Mouse (Mus musculus) forebrain, postnatal 0 days (tissue): ENCODE measurements around the gene Mydgf. TPM values are rescaled to one million over a fixed set of nuclear protein-coding genes. Genes with fewer than 3 reads are reported as not detected.

Source experiments
- ATAC-seq: fragments of 200-750 bp; cut with Nextera tagmentation; 2 replicates; pipeline ENCODE4 v1.8.0; 2017; ENCODE audit warnings: mild to moderate bottlenecking, moderate library complexity
- DNase-seq: peaks from one replicate; pipeline ENCODE4 v3.0.0-alpha.2; 2015
- H3K27ac ChIP-seq: fragments of 300-500 bp; sonication (generic); 2 replicates; pipeline ENCODE4 v1.5.1; 2014; ENCODE audit warnings: low read depth, mild to moderate bottlenecking, antibody characterized with exemption, low read length, moderate library complexity, mixed read lengths
- H3K27me3 ChIP-seq: fragments of 300-500 bp; sonication (generic); 2 replicates; pipeline ENCODE4 v1.6.1; 2014; ENCODE audit warnings: mild to moderate bottlenecking, low read length, mixed read lengths; ENCODE audit not compliant: insufficient read depth
- H3K36me3 ChIP-seq: fragments of 300-500 bp; sonication (generic); 2 replicates; pipeline ENCODE4 v1.6.1; 2014; ENCODE audit warnings: mild to moderate bottlenecking, moderate library complexity; ENCODE audit not compliant: insufficient read depth
- H3K4me1 ChIP-seq: fragments of 300-500 bp; sonication (generic); 2 replicates; pipeline ENCODE4 v1.6.1; 2014; ENCODE audit warnings: antibody characterized with exemption; ENCODE audit not compliant: insufficient read depth
- H3K4me2 ChIP-seq: fragments of 300-500 bp; sonication (generic); 2 replicates; pipeline ENCODE4 v1.6.1; 2014; ENCODE audit warnings: low read depth, mild to moderate bottlenecking, moderate library complexity
- H3K4me3 ChIP-seq: fragments of 300-500 bp; sonication (generic); 2 replicates; pipeline ENCODE4 v1.5.1; 2014; ENCODE audit warnings: low read depth, low read length, mixed read lengths
- H3K9ac ChIP-seq: fragments of 300-500 bp; sonication (generic); 2 replicates; pipeline ENCODE4 v1.6.1; 2014; ENCODE audit warnings: mild to moderate bottlenecking
- H3K9me3 ChIP-seq: fragments of 300-500 bp; sonication (generic); 2 replicates; pipeline ENCODE4 v1.6.1; 2016; ENCODE audit warnings: low read length
- CTCF ChIP-seq: sonication (generic); IDR thresholded peaks from 2 replicates; pipeline ENCODE4 v1.5.1; 2016; ENCODE audit warnings: antibody characterized with exemption, control low read depth, low read depth
- WGBS: fragments of 180-500 bp; shearing (Covaris S2); extraction: QIAGEN DNeasy Blood & Tissue Kit; methylation state at CpG from one replicate; pipeline ENCODE4 v1.1.7; 2014; 5-methylcytosine and 5-hydroxymethylcytosine counted together
- polyA plus RNA-seq: library from polyadenylated mRNA; unstranded; fragments of >200 nt; fragmentation: Nextera tagmentation; extraction: Ambion mirVana; gene quantifications from 2 replicates; pipeline ENCODE4 v1.2.1, GENCODE M21; 2015
- total RNA-seq: library from RNA; depleted of rRNA; stranded (reverse); fragments of >200 nt; gene quantifications from 2 replicates; pipeline ENCODE4 v1.2.3, GENCODE M21; 2014; rRNA removed

The Mydgf gene
- total RNA-seq (52.3 and 65.1 TPM in 2 replicates), polyA plus RNA-seq (65.7 and 75.0 TPM in 2 replicates)

DNA sequence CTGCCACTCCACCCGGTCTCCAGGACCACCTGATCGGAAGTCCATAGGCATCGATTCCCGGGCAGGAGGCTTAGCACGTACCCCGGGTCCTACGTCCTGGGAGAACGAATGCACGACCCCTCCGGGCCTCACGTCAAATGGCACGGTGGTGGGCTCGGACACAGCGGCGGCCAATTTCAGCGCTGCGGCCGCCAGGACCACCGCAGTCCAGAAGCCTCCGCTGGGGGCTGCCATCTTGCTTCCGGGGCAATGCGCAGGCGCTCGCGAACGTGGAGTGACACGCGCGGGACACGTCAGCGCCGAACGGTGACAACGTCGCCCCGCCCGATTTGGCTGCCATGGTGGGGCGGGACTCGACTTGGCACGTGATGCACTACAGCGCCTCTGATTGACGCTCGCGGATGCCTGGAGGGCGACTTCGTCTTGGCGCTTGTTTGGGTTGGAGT lies at the start of gene Mydgf:
Gene Mydgf, minus strand, starts transcription at position 263 of the 446 bp plus-strand sequence.
- H3K9me3 ChIP-seq = no peaks in the 10 kb centered on the region
- peaks cover 9% of the 10 kb centered on the region for H3K4me1 ChIP-seq
- DNase-seq = peak; percentile 98
- WGBS = 1% methylated on average over 47 of the region's 47 CpGs
- ATAC-seq = peak; percentile 99
- H3K36me3 ChIP-seq = peaks cover 48% of the 10 kb centered on the region
- H3K9ac ChIP-seq = peak within 1 kb of the TSS; percentile 75
- peak; percentile 35 for TF ChIP-seq CTCF
- no peaks in the 10 kb centered on the region for H3K27me3 ChIP-seq
- peak within 1 kb of the TSS; percentile 64 for H3K27ac ChIP-seq
- H3K4me2 ChIP-seq = peak within 1 kb of the TSS; percentile 91
- peak within 1 kb of the TSS; percentile 89 for H3K4me3 ChIP-seq

DNA sequence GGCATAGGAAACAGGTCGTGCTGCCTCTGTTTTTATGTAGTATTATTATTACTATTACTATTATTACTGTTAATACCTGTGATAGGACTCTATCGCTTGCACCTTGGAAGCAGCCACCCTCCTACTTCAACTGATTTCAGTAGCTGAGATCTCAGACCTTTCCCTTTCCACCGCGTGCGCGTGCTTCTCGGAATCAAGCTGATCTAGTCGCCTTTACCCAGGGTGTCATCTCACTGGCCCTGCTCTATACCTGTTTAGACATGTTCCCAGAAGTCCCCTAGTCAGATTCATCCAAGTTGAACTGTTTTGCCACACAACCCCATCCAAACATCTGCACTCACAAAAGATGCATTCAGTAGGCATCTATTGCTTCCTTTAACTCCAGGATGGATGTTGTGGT lies 49.7 kb upstream of the Mydgf start:
- no peaks in the 10 kb centered on the region for H3K36me3 ChIP-seq
- peaks cover 6% of the 10 kb centered on the region; the same call in 1 of the 2 replicates for H3K4me1 ChIP-seq
- DNase-seq (no peak), ATAC-seq (no peak; the same call in 1 of the 2 replicates)
- no peak overlapping the region for H3K9ac ChIP-seq
- peak overlapping the region; percentile 49 for H3K4me2 ChIP-seq
- no peak overlapping the region for H3K4me3 ChIP-seq
- peak overlapping the region; percentile 47; the same call in 1 of the 2 replicates for H3K27ac ChIP-seq
- no peaks in the 10 kb centered on the region for H3K27me3 ChIP-seq
- TF ChIP-seq CTCF = no peak
- 50% methylated on average over 8 of the region's 8 CpGs for whole genome bisulfite sequencing
- no peaks in the 10 kb centered on the region for H3K9me3 ChIP-seq

DNA sequence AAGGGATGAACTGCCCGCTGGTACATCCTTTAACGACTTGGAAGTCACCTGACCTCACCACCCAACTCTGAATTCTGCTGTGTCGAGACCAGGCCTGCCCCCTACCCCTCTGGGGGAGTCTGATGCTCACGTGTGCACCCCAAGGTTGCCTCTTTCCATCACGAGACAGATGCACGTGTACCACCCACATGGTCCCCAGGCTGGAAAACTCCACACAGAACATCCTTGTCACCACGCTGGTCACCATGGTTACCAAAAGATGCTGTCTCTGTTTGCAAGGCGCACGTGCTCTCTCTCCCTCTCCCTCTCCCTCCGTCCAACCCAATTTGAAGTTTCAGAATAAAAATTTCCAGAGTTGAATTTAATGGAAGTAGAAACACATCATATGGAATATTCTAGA lies 46.2 kb upstream of the Mydgf start:
- TF ChIP-seq CTCF = no peak
- Histone ChIP-seq H3K9me3 (no peaks in the 10 kb centered on the region), H3K27ac (no peak overlapping the region), H3K36me3 (no peaks in the 10 kb centered on the region), H3K4me1 (peaks cover 6% of the 10 kb centered on the region; the same call in 1 of the 2 replicates), H3K4me3 (no peak overlapping the region), H3K27me3 (no peaks in the 10 kb centered on the region), H3K9ac (no peak overlapping the region), H3K4me2 (no peak overlapping the region)
- peak; percentile 44 for DNase-seq
- ATAC-seq = peak; percentile 51
- 51% methylated on average over 10 of the region's 10 CpGs for WGBS

DNA sequence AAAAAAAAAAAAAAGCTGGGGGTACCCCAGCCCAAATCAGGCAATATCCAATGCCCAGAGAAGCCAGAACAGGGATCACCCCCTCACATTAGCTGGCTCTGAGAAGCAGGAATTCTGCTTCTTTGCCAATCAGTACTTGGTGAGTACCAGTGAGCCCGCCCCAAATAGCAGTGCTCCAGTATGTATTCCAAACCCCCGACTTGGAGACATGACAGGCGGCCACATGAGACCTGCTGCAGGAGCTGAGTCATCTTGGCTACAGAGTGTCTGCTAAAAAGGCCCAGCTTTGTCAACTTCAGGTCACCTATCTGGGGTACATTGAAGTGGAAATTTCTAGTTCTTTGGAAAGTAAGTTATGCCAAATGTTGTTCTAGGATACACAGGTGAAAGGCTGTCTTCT lies 42.8 kb upstream of the Mydgf start:
- H3K4me2 ChIP-seq = no peak overlapping the region
- DNase-seq (no peak), ATAC-seq (no peak)
- H3K27me3 ChIP-seq = no peaks in the 10 kb centered on the region
- no peaks in the 10 kb centered on the region for H3K4me1 ChIP-seq
- no peak overlapping the region for H3K9ac ChIP-seq
- no peak overlapping the region for H3K4me3 ChIP-seq
- no peaks in the 10 kb centered on the region for H3K36me3 ChIP-seq
- no peaks in the 10 kb centered on the region for H3K9me3 ChIP-seq
- 81% methylated on average over 3 of the region's 3 CpGs for WGBS
- no peak overlapping the region for H3K27ac ChIP-seq
- TF ChIP-seq CTCF = no peak

DNA sequence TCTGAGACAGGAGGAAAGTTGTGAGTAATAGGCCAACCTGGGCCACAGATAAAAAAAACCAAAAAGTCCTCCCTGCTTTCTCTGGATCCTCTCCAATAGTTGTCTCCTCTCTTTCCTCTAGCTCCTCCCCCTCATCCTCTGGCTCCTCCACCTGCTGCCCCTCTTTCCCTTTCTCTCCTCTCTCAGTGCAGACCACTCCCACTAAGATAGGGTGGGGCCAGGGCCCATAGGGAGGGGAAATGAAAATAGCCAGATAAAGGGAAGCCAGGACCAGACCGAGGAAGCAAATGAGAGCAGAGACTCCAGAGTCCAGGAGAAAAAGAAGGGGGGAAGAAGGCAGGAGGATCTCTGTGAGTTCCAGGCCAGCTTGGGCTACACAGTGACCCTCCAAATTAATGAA lies 41.2 kb upstream of the Mydgf start:
- Histone ChIP-seq H3K4me3 (no peak overlapping the region), H3K4me2 (no peak overlapping the region), H3K4me1 (no peaks in the 10 kb centered on the region), H3K27ac (no peak overlapping the region), H3K36me3 (no peaks in the 10 kb centered on the region), H3K9ac (no peak overlapping the region), H3K9me3 (no peaks in the 10 kb centered on the region), H3K27me3 (no peaks in the 10 kb centered on the region)
- DNase-seq (no peak), ATAC-seq (no peak)
- TF ChIP-seq CTCF = no peak
- 21% methylated on average over 1 of the region's 1 CpGs for WGBS

DNA sequence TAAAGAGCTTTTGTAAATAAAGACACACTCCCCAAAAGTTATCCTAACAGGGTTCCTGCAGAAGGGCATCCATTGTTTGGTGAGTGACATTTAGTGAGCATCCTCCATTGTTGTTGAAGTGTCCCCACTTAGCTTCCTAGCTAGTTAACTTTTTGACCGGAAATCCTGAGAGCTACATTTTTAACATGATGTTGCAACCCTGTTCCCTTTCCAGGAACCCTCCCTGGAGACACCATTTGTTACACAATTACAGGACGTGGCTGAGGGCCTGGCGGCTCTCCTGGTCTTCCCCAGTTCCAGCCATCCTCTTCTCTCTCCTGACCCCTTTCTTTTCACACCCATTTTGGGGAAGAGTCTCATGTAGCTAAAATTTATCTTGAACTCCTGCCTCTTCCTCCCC lies 36.1 kb upstream of the Mydgf start:
- no peak for DNase-seq
- H3K36me3 ChIP-seq = no peaks in the 10 kb centered on the region
- H3K27me3 ChIP-seq = no peaks in the 10 kb centered on the region
- H3K9ac ChIP-seq = no peak overlapping the region
- ATAC-seq = no peak
- WGBS = 64% methylated on average over 3 of the region's 3 CpGs
- H3K4me2 ChIP-seq = no peak overlapping the region
- H3K9me3 ChIP-seq = no peaks in the 10 kb centered on the region
- no peak for TF ChIP-seq CTCF
- no peak overlapping the region for H3K27ac ChIP-seq
- 0 out of 2 replicates have a peak overlapping the region, but pooled peaks have one; percentile 72 for H3K4me3 ChIP-seq
- H3K4me1 ChIP-seq = peaks cover 15% of the 10 kb centered on the region

DNA sequence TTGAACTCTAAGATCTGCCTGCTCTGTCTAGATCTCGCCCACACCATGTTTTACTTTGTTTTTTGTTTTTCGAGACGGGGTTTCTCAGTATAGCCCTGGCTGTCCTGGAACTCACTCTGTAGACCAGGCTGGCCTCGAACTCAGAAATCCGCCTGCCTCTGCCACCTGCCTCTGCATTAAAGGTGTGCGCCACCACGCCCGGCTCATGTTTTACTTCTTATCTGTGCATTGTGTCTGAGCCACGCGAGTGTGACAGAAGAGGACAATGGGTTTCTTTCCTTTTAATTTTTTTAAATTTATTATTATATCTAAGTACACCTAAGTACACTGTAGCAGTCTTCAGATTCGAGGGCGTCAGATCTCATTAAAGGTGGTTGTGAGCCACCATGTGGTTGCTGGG lies 35.5 kb upstream of the Mydgf start:
- no peaks in the 10 kb centered on the region for H3K27me3 ChIP-seq
- 46% methylated on average over 12 of the region's 12 CpGs for WGBS
- H3K9me3 ChIP-seq = no peaks in the 10 kb centered on the region
- H3K27ac ChIP-seq = peak overlapping the region; percentile 91
- no peaks in the 10 kb centered on the region for H3K36me3 ChIP-seq
- DNase-seq = no peak
- TF ChIP-seq CTCF = no peak
- no peak for ATAC-seq
- peak overlapping the region; percentile 72 for H3K4me3 ChIP-seq
- H3K4me1 ChIP-seq = peaks cover 15% of the 10 kb centered on the region
- H3K4me2 ChIP-seq = peak overlapping the region; percentile 91
- H3K9ac ChIP-seq = peak overlapping the region; percentile 79
